Mouse (Mus musculus) midbrain, embryonic 16.5 days (tissue): ENCODE measurements around the gene 4933402J07Rik. TPM values are rescaled to one million over a fixed set of nuclear protein-coding genes. Genes with fewer than 3 reads are reported as not detected.

Experiments
- ATAC-seq: fragments of 200-750 bp; cut with Nextera tagmentation; 2 replicates; pipeline ENCODE4 v1.8.0; 2017; ENCODE audit warnings: moderate TSS enrichment
- H3K27ac ChIP-seq: fragments of 300-500 bp; sonication (generic); 2 replicates; pipeline ENCODE4 v1.5.1; 2014; ENCODE audit warnings: mild to moderate bottlenecking, low read length, mixed read lengths
- H3K27me3 ChIP-seq: fragments of 300-500 bp; sonication (generic); 2 replicates; pipeline ENCODE4 v1.6.1; 2014; ENCODE audit warnings: low read depth, low read length, mixed read lengths; ENCODE audit not compliant: control insufficient read depth, insufficient read depth
- H3K36me3 ChIP-seq: fragments of 300-500 bp; sonication (generic); 2 replicates; pipeline ENCODE4 v1.6.1; 2014; ENCODE audit warnings: mild to moderate bottlenecking, low read length, moderate library complexity, mixed read lengths; ENCODE audit not compliant: control insufficient read depth, insufficient read depth
- H3K4me1 ChIP-seq: fragments of 300-500 bp; sonication (generic); 2 replicates; pipeline ENCODE4 v1.6.1; 2014; ENCODE audit warnings: mild to moderate bottlenecking, low read length, mixed read lengths; ENCODE audit not compliant: control insufficient read depth, insufficient read depth
- H3K4me2 ChIP-seq: fragments of 300-500 bp; sonication (generic); 2 replicates; pipeline ENCODE4 v1.6.1; 2014; ENCODE audit warnings: mild to moderate bottlenecking, low read length, mixed read lengths
- H3K4me3 ChIP-seq: fragments of 300-500 bp; sonication (generic); 2 replicates; pipeline ENCODE4 v1.5.1; 2014; ENCODE audit warnings: low read depth, mild to moderate bottlenecking, low read length, moderate library complexity, mixed read lengths
- H3K9ac ChIP-seq: fragments of 300-500 bp; sonication (generic); 2 replicates; pipeline ENCODE4 v1.6.1; 2014; ENCODE audit warnings: low read depth, low read length, mixed read lengths
- H3K9me3 ChIP-seq: fragments of 300-500 bp; sonication (generic); replicated peaks from 2 replicates; pipeline ENCODE4 v1.6.1; 2014; ENCODE audit warnings: mild to moderate bottlenecking, low read length, mixed read lengths; ENCODE audit not compliant: control insufficient read depth, poor library complexity, severe bottlenecking
- whole genome bisulfite sequencing: fragments of 180-500 bp; shearing (Covaris S2); extraction: QIAGEN DNeasy Blood & Tissue Kit; methylation state at CpG from one replicate; pipeline ENCODE4 v1.1.7; 2014; 5-methylcytosine and 5-hydroxymethylcytosine counted together
- polyA plus RNA-seq: library from polyadenylated mRNA; unstranded; fragments of >200 nt; fragmentation: Nextera tagmentation; extraction: Ambion mirVana; gene quantifications from 2 replicates; pipeline ENCODE4 v1.2.1, GENCODE M21; 2015

Gene 4933402J07Rik
- polyA plus RNA-seq, 1 experiment from 2014 or later: not detected

DNA sequence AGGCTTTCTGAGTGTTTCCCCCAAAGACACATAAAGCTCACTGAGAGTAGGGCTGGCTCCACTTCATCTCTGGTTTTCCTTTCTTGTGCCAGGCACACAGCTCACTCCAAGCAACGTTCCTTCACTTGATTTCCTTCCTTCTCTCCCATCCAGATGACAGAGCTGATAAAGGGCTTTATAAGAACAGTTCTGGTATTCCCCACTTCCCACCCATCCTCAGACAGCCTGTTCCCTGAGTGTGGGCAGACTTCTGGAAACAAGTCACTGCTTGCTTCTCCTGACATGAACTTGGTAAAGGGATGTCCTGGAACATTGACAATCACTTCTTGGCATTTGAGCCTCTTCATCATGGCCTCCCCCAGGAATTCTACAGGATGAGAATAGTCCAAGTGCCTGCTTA, 10.9 kb upstream of the 4933402J07Rik start:
- Histone ChIP-seq H3K9me3 (no peaks in the 10 kb centered on the region), H3K27ac (no peak overlapping the region), H3K27me3 (no peaks in the 10 kb centered on the region), H3K36me3 (no peaks in the 10 kb centered on the region), H3K4me1 (no peaks in the 10 kb centered on the region), H3K4me2 (no peak overlapping the region), H3K4me3 (no peak overlapping the region), H3K9ac (no peak overlapping the region)
- ATAC-seq: no peak
- WGBS: 62% methylated on average over 1 of the region's 1 CpGs

DNA sequence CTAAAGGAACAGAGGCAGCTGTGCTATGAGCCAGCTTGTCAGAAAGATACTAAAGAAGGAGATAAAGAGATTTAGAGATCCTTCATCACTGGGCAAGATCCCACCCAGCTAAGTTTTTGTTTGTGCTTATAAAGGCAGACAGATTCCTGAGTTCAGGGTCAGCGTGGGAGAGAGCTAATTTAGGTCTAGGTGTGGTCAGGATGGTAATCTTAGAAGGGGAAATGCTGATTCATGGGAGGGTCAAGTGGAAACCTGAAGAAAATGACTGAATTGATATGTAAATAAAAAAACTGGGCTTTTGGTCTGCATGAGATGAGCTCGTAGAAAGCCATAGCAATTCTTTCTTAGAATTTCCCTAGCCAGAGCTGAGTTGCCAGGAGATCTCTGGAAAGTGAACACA, 2.9 kb upstream of the 4933402J07Rik start:
- H3K4me2 ChIP-seq: no peak overlapping the region
- H3K9ac ChIP-seq: no peak overlapping the region
- H3K4me3 ChIP-seq: no peak overlapping the region
- no peak overlapping the region for H3K27ac ChIP-seq
- WGBS: 60% methylated on average over 2 of the region's 2 CpGs
- ATAC-seq: no peak
- no peaks in the 10 kb centered on the region for H3K36me3 ChIP-seq
- no peaks in the 10 kb centered on the region for H3K9me3 ChIP-seq
- no peaks in the 10 kb centered on the region for H3K27me3 ChIP-seq
- no peaks in the 10 kb centered on the region for H3K4me1 ChIP-seq

DNA sequence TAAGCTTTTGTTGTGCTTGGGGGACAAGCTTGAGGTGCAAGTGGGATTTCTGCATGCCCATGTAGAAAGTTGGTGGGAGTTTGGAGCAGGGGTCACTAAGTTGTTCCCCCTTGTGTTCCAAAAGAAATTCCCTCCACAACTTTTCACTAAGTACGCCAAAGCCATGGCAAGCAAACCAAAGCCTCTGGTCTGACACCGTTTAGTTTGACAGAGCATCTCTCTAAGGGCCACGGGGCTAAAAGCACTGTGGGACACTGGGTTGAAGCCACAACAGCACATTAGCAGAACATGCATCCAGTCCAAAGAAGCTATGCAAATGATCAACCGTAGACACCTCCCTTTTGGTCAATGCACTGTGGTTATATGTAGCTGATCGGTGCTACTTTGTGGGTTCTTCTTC, 5.5 kb downstream of the 4933402J07Rik start:
- ATAC-seq: no peak
- no peak overlapping the region for H3K4me3 ChIP-seq
- no peak overlapping the region for H3K9ac ChIP-seq
- H3K27ac ChIP-seq: no peak overlapping the region
- H3K4me2 ChIP-seq: no peak overlapping the region
- no peaks in the 10 kb centered on the region for H3K27me3 ChIP-seq
- 90% methylated on average over 5 of the region's 5 CpGs for WGBS
- no peaks in the 10 kb centered on the region for H3K9me3 ChIP-seq
- peaks cover 3% of the 10 kb centered on the region; the same call in 1 of the 2 replicates for H3K4me1 ChIP-seq
- H3K36me3 ChIP-seq: no peaks in the 10 kb centered on the region

DNA sequence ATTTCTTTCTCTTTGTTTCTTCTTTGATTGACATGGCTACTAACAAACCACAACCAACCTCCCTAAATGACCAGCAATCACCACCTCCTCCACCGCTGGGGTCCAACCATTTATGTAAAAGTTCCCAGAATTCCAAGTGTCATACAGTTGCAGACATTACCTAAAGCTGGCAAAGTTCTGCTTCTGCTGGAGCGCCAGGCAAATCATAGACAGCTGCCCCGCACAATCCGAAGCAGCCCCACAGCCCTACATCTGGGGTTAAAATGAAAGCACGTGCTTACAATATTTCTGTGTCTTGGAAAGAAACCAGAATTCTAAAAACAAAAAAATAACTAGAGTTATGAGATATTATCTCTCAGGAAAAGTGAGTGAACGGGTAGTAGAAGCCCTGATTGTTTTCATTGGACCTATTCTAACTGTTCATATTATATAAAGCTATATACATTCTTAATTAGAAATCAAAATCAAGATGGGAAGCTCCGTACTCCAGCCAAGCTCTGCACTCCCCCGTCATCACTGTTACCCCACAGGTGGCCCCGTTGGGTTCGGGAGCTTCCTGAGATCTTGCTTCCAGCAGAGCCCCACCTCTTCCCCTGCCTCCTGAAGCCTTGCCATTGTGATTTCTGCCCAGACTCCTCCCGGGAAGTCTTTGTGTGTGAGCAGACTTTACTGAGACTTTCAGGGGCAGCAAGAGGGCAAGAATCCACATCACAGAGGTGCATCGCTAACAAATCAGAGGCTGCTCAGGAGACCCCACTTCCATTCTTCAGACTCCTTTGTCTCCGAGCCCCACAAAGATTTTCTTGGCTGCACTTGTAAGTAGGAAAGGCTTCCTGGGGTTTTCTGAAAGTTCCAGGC, 6.3 kb downstream of the 4933402J07Rik start:
- no peaks in the 10 kb centered on the region for H3K9me3 ChIP-seq
- no peak overlapping the region for H3K27ac ChIP-seq
- H3K4me1 ChIP-seq: peaks cover 3% of the 10 kb centered on the region; the same call in 1 of the 2 replicates
- H3K36me3 ChIP-seq: no peaks in the 10 kb centered on the region
- no peaks in the 10 kb centered on the region for H3K27me3 ChIP-seq
- ATAC-seq: no peak
- H3K4me3 ChIP-seq: no peak overlapping the region
- H3K9ac ChIP-seq: no peak overlapping the region
- WGBS: 29% methylated on average over 13 of the region's 13 CpGs
- peak overlapping the region; percentile 38 for H3K4me2 ChIP-seq

DNA sequence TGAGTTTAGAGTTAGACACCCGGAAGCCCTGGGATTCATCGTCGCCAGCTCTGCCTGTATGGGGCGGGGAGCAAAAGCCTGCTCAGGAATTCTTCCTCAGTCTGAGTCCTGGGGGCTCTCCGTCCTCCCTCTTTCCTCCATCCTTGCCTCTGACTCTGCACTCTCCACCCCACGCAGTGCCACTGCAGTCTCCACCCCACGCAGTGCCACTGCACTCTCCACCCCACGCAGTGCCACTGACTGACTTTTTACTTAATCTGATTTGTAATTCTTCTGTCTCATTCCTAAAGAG, 6.9 kb downstream of the 4933402J07Rik start:
- no peak overlapping the region for H3K27ac ChIP-seq
- H3K4me3 ChIP-seq: no peak overlapping the region
- H3K4me2 ChIP-seq: peak overlapping the region; percentile 38
- under 1% methylated on average over 8 of the region's 8 CpGs for WGBS
- H3K27me3 ChIP-seq: no peaks in the 10 kb centered on the region
- no peak overlapping the region for H3K9ac ChIP-seq
- peaks cover 3% of the 10 kb centered on the region; the same call in 1 of the 2 replicates for H3K4me1 ChIP-seq
- H3K9me3 ChIP-seq: no peaks in the 10 kb centered on the region
- ATAC-seq: no peak
- H3K36me3 ChIP-seq: no peaks in the 10 kb centered on the region

DNA sequence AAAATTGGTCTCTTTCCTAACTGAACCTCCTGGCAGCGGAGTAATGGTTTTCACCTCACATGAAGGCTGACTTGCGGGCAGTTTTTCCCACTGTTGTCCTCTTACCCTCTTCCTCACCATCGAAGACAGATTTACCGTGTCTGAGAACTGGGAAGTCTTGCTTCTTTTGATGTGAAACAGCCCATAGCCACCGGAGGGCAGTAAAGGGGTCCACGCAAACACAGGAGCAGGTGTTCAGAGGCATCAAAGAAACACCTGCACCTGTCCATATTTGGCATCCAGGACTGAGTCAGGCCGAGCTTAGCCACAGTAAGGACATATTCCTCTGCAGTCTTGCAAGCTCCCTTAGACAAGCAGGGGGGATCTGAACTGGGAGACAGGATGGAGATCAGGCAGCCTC, 7.2 kb downstream of the 4933402J07Rik start:
- H3K4me1 ChIP-seq: peaks cover 3% of the 10 kb centered on the region; the same call in 1 of the 2 replicates
- no peak overlapping the region for H3K4me3 ChIP-seq
- ATAC-seq: no peak
- peak overlapping the region; percentile 38 for H3K4me2 ChIP-seq
- H3K9ac ChIP-seq: no peak overlapping the region
- H3K9me3 ChIP-seq: no peaks in the 10 kb centered on the region
- H3K27me3 ChIP-seq: no peaks in the 10 kb centered on the region
- WGBS: 15% methylated on average over 7 of the region's 7 CpGs
- no peak overlapping the region for H3K27ac ChIP-seq
- no peaks in the 10 kb centered on the region for H3K36me3 ChIP-seq

DNA sequence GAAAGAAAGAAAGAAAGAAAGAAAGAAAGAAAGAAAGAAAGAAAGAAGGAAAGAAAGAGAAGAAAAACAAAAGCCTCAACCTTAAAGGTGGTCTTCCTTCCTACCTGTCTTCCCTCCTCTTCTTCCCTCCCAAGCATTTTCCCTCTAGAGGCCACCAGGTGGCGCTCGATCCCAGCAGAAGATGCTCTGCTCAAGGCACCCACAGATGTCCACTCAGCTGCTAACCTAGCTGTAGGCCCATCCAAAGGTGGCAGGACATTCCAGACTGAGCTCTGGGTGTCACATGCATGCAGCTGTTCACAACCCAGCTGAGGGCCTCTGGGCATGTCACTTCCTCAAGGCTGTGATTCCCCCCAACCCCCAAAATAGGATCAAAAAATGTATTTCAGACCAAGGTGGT, 30.6 kb downstream of the 4933402J07Rik start:
- 0% methylated on average over 2 of the region's 2 CpGs for WGBS
- Histone ChIP-seq H3K9me3 (no peaks in the 10 kb centered on the region), H3K36me3 (no peaks in the 10 kb centered on the region), H3K4me2 (no peak overlapping the region), H3K27me3 (no peaks in the 10 kb centered on the region), H3K27ac (no peak overlapping the region), H3K9ac (no peak overlapping the region), H3K4me3 (no peak overlapping the region), H3K4me1 (no peaks in the 10 kb centered on the region; the same call in 1 of the 2 replicates)
- peak; percentile 72 for ATAC-seq

DNA sequence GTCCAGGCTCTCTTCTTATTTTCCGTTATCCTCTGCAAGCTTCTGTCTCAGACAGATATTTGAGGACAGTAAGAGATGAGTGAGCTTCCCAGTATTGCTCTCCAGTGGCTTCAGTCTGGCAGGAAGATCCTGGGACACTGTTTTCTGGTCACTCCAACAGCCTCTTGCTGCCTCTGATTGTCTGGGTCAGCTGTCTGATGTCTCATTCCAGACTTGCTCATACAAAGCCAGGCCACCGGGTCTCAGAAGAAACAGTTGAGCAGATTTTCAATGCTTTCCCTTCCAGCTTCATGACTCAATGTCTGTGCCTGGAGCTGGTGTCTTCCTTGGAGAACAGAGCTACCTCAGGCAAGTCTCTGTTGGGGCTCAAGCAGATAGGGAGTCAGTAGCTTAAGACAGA, 39.1 kb downstream of the 4933402J07Rik start:
- no peak overlapping the region for H3K4me3 ChIP-seq
- H3K9ac ChIP-seq: no peak overlapping the region
- H3K4me2 ChIP-seq: no peak overlapping the region
- H3K4me1 ChIP-seq: no peaks in the 10 kb centered on the region
- H3K27me3 ChIP-seq: no peaks in the 10 kb centered on the region
- H3K27ac ChIP-seq: no peak overlapping the region
- 85% methylated on average over 2 of the region's 2 CpGs for WGBS
- ATAC-seq: no peak
- H3K9me3 ChIP-seq: no peaks in the 10 kb centered on the region
- no peaks in the 10 kb centered on the region for H3K36me3 ChIP-seq

DNA sequence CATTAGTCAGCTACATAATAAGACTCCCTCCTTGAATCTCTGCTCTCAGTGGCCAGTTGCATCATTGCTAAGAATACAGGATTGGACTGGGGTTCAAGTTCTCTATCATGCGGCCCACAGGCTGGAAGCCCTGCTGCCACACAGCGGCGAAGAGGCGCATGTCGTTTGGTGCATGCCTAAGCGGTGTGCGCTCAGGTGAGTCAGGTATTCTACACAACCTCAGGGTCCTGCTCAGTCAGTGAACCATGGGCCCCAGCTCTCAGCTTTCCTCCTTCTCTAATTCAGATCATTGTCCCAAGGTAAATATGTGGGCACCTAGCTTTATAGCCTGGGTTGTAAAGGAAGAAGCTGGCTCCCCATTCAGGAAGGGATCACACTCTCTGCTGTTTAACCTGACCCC, 45.5 kb downstream of the 4933402J07Rik start:
- H3K4me1 ChIP-seq: no peaks in the 10 kb centered on the region

More for the DNA sequence above, 45.5 kb downstream of the 4933402J07Rik start:
- Histone ChIP-seq H3K27me3 (no peaks in the 10 kb centered on the region), H3K4me2 (no peak overlapping the region), H3K27ac (no peak overlapping the region), H3K4me3 (no peak overlapping the region), H3K9ac (no peak overlapping the region), H3K36me3 (no peaks in the 10 kb centered on the region), H3K9me3 (no peaks in the 10 kb centered on the region)
- WGBS: 92% methylated on average over 7 of the region's 7 CpGs
- ATAC-seq: no peak
